Mouse (Mus musculus) liver, postnatal 0 days (tissue): Measurements from ENCODE around the gene Otulin. TPM values are rescaled to one million over a fixed set of nuclear protein-coding genes. Genes with fewer than 3 reads are reported as not detected.

ENCODE experiments used
- ATAC-seq: fragments of 200-750 bp; cut with Nextera tagmentation; 2 replicates; pipeline ENCODE4 v1.8.0; 2017; ENCODE audit warnings: mild to moderate bottlenecking, moderate library complexity
- DNase-seq: peaks from one replicate; pipeline ENCODE4 v3.0.0-alpha.2; 2016
- H3K27ac ChIP-seq: fragments of 300-500 bp; sonication (generic); 2 replicates; pipeline ENCODE4 v1.5.1; 2014; ENCODE audit warnings: antibody characterized with exemption, moderate library complexity, mild to moderate bottlenecking, low read depth
- H3K27me3 ChIP-seq: fragments of 300-500 bp; sonication (generic); 2 replicates; pipeline ENCODE4 v1.6.1; 2014; ENCODE audit warnings: low read length, control low read depth, mixed read lengths; ENCODE audit not compliant: insufficient read depth
- H3K36me3 ChIP-seq: fragments of 300-500 bp; sonication (generic); replicated peaks from 2 replicates; pipeline ENCODE4 v1.6.1; 2014; ENCODE audit warnings: mild to moderate bottlenecking, control low read depth, low read length, moderate library complexity, mixed read lengths; ENCODE audit not compliant: insufficient read depth
- H3K4me1 ChIP-seq: fragments of 300-500 bp; sonication (generic); 2 replicates; pipeline ENCODE4 v1.6.1; 2014; ENCODE audit warnings: antibody characterized with exemption, mild to moderate bottlenecking, control low read depth; ENCODE audit not compliant: insufficient read depth
- H3K4me2 ChIP-seq: fragments of 300-500 bp; sonication (generic); 2 replicates; pipeline ENCODE4 v1.6.1; 2014; ENCODE audit warnings: low read depth, mild to moderate bottlenecking, low read length, moderate library complexity, mixed read lengths
- H3K4me3 ChIP-seq: fragments of 300-500 bp; sonication (generic); 2 replicates; pipeline ENCODE4 v1.5.1; 2014; ENCODE audit warnings: low read depth, low read length
- H3K9ac ChIP-seq: fragments of 300-500 bp; sonication (generic); replicated peaks from 2 replicates; pipeline ENCODE4 v1.6.1; 2014; ENCODE audit warnings: mild to moderate bottlenecking, moderate library complexity
- H3K9me3 ChIP-seq: fragments of 300-500 bp; sonication (generic); 2 replicates; pipeline ENCODE4 v1.6.1; 2016; ENCODE audit warnings: mild to moderate bottlenecking, control low read depth, low read length, mixed read lengths
- CTCF ChIP-seq: sonication (generic); IDR thresholded peaks from 2 replicates; pipeline ENCODE4 v1.5.1; 2016; ENCODE audit warnings: antibody characterized with exemption, low read depth
- EP300 ChIP-seq: IDR thresholded peaks from 2 replicates; pipeline ENCODE4 v1.6.1; 2016; ENCODE audit warnings: antibody characterized with exemption, low read depth, mild to moderate bottlenecking
- WGBS: fragments of 180-500 bp; shearing (Covaris S2); extraction: QIAGEN DNeasy Blood & Tissue Kit; methylation state at CpG from one replicate; pipeline ENCODE4 v1.1.7; 2014; ENCODE audit not compliant: insufficient replicate concordance; 5-methylcytosine and 5-hydroxymethylcytosine counted together
- polyA plus RNA-seq: library from polyadenylated mRNA; unstranded; fragments of >200 nt; fragmentation: Nextera tagmentation; extraction: Ambion mirVana; gene quantifications from 2 replicates; pipeline ENCODE4 v1.2.1, GENCODE M21; 2015

Otulin gene
- polyA plus RNA-seq, 1 experiment from 2014 or later = 20.8 TPM

DNA sequence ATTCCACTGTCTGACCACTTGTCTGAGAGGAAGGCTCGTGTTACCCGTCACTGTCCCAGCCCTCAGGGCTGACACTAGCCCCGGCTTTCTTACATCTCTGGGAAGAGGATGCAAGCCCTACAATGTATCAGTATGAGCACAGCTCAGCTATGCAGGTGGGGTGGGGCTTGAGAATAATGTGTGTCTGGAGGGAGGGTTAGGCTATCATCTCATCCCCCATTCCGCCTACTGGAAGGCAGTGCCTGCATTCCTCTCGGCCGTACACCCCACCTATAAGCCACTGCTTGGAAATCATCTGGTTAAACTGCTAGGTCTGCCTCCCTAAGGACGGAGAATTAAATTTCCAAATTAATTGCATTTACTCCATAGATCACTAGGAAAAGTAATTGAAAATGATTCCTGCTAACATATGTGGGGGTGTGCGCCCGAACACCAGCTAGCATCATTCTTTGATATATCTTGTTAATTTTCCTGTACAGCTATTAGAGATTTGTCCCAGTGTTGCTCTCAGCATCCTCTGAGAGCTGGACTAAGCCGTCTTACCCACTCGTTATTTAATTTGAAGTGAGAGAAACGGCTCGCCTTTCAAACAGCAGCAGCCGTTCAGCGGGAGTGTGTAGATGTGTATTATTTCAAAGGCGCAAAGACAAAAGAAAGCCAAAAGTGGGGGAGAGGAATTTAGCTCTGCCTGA, 71.9 kb downstream of the Otulin start:
- no peak for TF ChIP-seq EP300
- Histone ChIP-seq H3K36me3 (peaks cover 3% of the 10 kb centered on the region), H3K27me3 (no peaks in the 10 kb centered on the region), H3K4me1 (0 out of 2 replicates have a peak, but pooled peaks cover 2% of the 10 kb centered on the region), H3K4me2 (no peak overlapping the region), H3K9me3 (no peaks in the 10 kb centered on the region), H3K9ac (no peak overlapping the region), H3K4me3 (no peak overlapping the region), H3K27ac (no peak overlapping the region)
- no peak for ATAC-seq
- 88% methylated on average over 16 of the region's 16 CpGs for WGBS
- DNase-seq = no peak

DNA sequence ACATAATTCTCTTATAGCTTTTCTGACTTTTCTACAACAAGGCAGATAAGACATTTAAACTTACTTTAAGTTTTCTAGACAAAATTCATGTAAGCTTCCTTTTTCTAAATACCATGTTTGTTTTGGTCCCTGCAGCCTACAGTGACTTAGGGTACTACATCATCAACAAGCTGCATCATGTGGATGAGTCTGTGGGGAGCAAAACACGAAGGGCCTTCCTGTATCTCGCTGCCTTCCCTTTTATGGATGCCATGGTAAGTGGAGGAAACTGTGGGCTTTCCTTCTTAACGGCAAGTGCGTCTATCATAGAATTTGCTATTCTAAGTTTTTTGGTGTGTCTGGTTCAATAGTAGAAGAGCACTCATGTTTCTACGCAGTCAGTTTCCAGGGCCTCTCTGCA, 76.9 kb downstream of the Otulin start:
- H3K27ac ChIP-seq = no peak overlapping the region
- H3K4me3 ChIP-seq = no peak overlapping the region
- ATAC-seq (no peak), DNase-seq (no peak)
- H3K4me2 ChIP-seq = no peak overlapping the region
- TF ChIP-seq EP300 (no peak), CTCF (no peak)
- no peaks in the 10 kb centered on the region for H3K9me3 ChIP-seq
- peaks cover 10% of the 10 kb centered on the region; the same call in 1 of the 2 replicates for H3K4me1 ChIP-seq
- H3K27me3 ChIP-seq = no peaks in the 10 kb centered on the region
- peaks cover 3% of the 10 kb centered on the region for H3K36me3 ChIP-seq
- H3K9ac ChIP-seq = no peak overlapping the region
- 73% methylated on average over 5 of the region's 5 CpGs for WGBS

DNA sequence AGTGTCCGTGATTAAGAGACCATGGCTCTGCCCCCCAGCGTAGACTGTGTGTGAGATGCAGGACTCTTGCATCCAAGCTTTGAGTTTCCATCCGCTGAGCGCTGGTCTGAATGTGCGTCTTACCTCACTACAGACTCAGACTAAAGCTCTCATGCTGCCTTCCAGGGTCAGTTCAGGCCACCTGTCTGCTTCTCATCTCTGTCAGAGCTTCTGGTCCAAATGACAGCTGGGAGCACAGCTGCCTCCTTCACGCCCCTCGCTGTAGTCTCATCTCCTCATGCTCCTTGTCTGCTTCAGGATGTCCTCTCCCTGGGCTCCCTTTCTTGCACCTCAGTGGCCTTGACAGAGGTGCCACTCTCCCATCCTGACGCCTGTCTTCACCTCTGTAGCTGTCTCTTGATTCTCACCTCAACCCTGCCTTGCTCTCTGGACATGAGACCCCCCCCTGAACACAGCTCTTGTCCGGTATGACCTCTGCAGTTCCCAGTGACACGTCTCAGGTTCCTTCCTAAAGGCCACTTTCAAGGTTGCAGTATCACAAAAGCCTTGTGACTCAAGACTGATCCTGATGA, 78.3 kb downstream of the Otulin start:
- H3K27me3 ChIP-seq = no peaks in the 10 kb centered on the region
- no peaks in the 10 kb centered on the region for H3K9me3 ChIP-seq
- 85% methylated on average over 10 of the region's 10 CpGs for WGBS
- H3K27ac ChIP-seq = no peak overlapping the region
- H3K9ac ChIP-seq = no peak overlapping the region
- DNase-seq (no peak), ATAC-seq (no peak)
- no peak for TF ChIP-seq CTCF
- TF ChIP-seq EP300 = no peak
- H3K4me2 ChIP-seq = no peak overlapping the region
- peaks cover 2% of the 10 kb centered on the region for H3K36me3 ChIP-seq
- H3K4me3 ChIP-seq = no peak overlapping the region
- peaks cover 10% of the 10 kb centered on the region; the same call in 1 of the 2 replicates for H3K4me1 ChIP-seq

DNA sequence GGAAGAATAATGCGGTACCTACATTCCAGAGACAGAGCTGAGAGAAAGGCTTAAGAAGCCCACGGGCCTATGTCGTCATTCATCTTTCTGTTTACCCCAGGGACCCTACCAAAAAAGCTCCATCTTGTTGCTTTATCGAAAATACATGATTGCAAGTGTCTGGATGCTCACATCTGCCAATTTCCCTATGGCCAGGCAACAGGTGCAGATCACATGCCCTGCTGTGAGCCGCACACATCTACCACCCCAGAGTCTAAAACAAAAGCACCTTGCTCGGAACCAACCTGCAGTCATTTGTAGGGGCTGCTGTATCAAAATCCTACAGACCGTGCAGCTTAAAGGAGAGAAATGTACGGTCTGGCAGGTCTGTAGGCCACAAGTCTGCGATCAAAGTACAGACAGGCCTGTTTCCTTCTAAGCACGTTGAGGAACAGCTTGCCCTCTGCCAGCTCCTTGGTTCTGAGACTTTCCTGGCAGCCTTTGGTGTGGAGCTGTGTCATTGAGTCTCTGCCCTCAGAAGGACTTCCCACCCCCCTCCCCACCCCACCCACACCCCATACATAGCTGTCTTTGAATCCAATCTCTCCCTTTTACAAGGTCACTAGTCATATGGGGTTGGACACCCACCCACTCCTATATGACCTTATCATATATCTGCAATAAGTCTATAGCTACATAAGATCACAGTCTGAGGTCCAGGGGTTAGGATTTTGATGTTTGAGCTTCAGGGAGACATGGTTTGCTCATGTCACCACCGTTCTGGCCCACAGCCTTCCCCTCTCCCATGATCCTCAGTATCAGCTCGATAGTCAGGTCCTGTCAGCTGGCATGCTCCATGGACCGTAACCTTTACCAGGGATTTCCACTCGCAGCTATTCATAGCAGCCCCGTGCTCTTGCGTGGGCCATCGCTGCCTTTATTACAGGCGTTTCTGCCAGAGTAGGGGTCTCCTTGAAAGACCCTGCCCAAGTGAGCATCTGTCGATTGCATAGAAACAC, 79.1 kb downstream of the Otulin start:
- DNase-seq = no peak
- H3K9ac ChIP-seq = no peak overlapping the region
- H3K36me3 ChIP-seq = no peaks in the 10 kb centered on the region
- ATAC-seq = no peak
- no peaks in the 10 kb centered on the region for H3K27me3 ChIP-seq
- no peak overlapping the region for H3K4me3 ChIP-seq
- H3K9me3 ChIP-seq = no peaks in the 10 kb centered on the region
- no peak overlapping the region for H3K4me2 ChIP-seq
- no peak for TF ChIP-seq EP300
- no peak for TF ChIP-seq CTCF
- H3K27ac ChIP-seq = peak overlapping the region; percentile 66
- WGBS = 89% methylated on average over 19 of the region's 19 CpGs
- peaks cover 10% of the 10 kb centered on the region; the same call in 1 of the 2 replicates for H3K4me1 ChIP-seq

DNA sequence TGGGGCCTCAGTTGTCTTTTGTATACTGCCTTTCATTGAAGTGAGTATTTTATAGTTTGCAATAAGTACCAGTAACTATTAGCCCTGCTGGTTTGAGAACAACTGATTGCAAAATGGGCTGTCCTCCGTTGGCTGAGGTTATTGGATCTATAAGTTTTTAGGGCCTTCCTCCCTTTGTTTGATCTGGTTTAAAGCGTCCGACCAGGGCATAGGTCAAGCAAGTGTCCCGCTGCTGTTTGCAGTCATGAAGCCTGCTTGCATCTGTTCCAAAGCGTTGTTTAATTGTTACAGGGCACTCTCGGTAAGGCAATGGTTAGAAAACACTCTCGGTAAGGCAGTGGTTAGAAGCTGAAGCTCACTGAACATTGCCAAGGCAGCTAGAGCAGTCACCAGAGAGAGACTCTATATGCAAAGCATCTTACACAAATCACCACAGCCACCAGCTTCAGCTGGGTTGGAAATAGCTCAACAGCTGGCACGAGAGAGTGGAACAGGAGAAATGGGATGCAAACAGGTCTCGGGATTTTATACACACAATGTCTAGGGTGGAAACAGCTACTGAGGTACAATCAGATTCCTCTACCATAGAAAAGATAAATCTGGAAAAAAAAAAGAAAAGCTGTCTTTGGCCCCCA, 80.0 kb downstream of the Otulin start:
- H3K4me2 ChIP-seq = no peak overlapping the region
- H3K4me3 ChIP-seq = no peak overlapping the region
- WGBS = 70% methylated on average over 9 of the region's 9 CpGs
- peaks cover 10% of the 10 kb centered on the region; the same call in 1 of the 2 replicates for H3K4me1 ChIP-seq
- DNase-seq = peak; percentile 34
- H3K36me3 ChIP-seq = no peaks in the 10 kb centered on the region
- no peaks in the 10 kb centered on the region for H3K27me3 ChIP-seq
- no peak overlapping the region for H3K9ac ChIP-seq
- no peaks in the 10 kb centered on the region for H3K9me3 ChIP-seq
- peak; percentile 92 for ATAC-seq
- H3K27ac ChIP-seq = peak overlapping the region; percentile 66
- TF ChIP-seq EP300 (no peak), CTCF (no peak)

DNA sequence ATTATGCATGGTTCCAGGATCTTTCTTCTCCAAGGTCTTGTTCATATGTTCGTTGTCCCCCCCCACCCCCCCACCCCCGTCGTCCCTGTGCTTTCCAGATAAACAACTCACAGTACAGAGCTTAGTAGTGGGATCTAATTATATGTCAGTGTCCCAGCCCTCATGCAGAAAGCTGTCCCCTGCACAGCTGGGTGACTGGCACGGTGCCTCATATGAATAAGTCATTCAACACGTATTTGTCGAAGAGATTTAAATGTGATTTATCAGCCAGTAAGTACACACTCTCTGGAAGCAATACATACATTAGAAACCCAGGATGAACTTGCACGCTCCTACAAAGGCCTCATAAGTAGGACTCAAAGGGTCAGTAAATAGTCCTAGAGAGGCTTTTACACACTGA, 80.6 kb downstream of the Otulin start:
- H3K9me3 ChIP-seq = no peaks in the 10 kb centered on the region
- H3K4me3 ChIP-seq = no peak overlapping the region
- ATAC-seq (peak; percentile 14; the same call in 1 of the 2 replicates), DNase-seq (no peak)
- peaks cover 10% of the 10 kb centered on the region; the same call in 1 of the 2 replicates for H3K4me1 ChIP-seq
- TF ChIP-seq CTCF = no peak
- no peak for TF ChIP-seq EP300
- no peak overlapping the region for H3K9ac ChIP-seq
- H3K36me3 ChIP-seq = no peaks in the 10 kb centered on the region
- no peak overlapping the region for H3K27ac ChIP-seq
- no peak overlapping the region for H3K4me2 ChIP-seq
- no peaks in the 10 kb centered on the region for H3K27me3 ChIP-seq
- WGBS = 65% methylated on average over 7 of the region's 7 CpGs
